Mouse (Mus musculus) midbrain, embryonic 10.5 days (tissue): ENCODE measurements around the gene Timm29. TPM values are rescaled to one million over a fixed set of nuclear protein-coding genes. Genes with fewer than 3 reads are reported as not detected.

Source experiments
- DNase-seq: peaks from one replicate; pipeline ENCODE4 v3.0.0-alpha.2; 2017; ENCODE audit warnings: low spot score
- H3K27ac ChIP-seq: fragments of 300-500 bp; sonication (generic); replicated peaks from 2 replicates; pipeline ENCODE4 v1.5.1; 2016; ENCODE audit warnings: mild to moderate bottlenecking
- H3K27me3 ChIP-seq: fragments of 300-500 bp; sonication (generic); 2 replicates; pipeline ENCODE4 v1.6.1; 2016; ENCODE audit warnings: low read depth, mild to moderate bottlenecking; ENCODE audit not compliant: poor library complexity, severe bottlenecking
- H3K36me3 ChIP-seq: fragments of 300-500 bp; sonication (generic); 2 replicates; pipeline ENCODE4 v1.6.1; 2016; ENCODE audit warnings: mild to moderate bottlenecking, moderate library complexity
- H3K4me1 ChIP-seq: fragments of 300-500 bp; sonication (generic); 2 replicates; pipeline ENCODE4 v1.6.1; 2016
- H3K4me3 ChIP-seq: fragments of 300-500 bp; sonication (generic); 2 replicates; pipeline ENCODE4 v1.5.1; 2016; ENCODE audit warnings: mild to moderate bottlenecking, moderate library complexity
- H3K9me3 ChIP-seq: fragments of 300-500 bp; sonication (generic); replicated peaks from 2 replicates; pipeline ENCODE4 v1.6.1; 2016; ENCODE audit warnings: mild to moderate bottlenecking
- WGBS: fragments of 180-500 bp; shearing (Covaris S2); methylation state at CpG from one replicate; pipeline ENCODE4 v1.1.7; 2016; 5-methylcytosine and 5-hydroxymethylcytosine counted together
- polyA plus RNA-seq: library from polyadenylated mRNA; unstranded; fragments of >200 nt; fragmentation: Nextera tagmentation; extraction: Ambion mirVana; gene quantifications from 2 replicates; pipeline ENCODE4 v1.2.1, GENCODE M21; 2016

Timm29 gene
- polyA plus RNA-seq, 1 experiment from 2014 or later, result 32.0 TPM

DNA sequence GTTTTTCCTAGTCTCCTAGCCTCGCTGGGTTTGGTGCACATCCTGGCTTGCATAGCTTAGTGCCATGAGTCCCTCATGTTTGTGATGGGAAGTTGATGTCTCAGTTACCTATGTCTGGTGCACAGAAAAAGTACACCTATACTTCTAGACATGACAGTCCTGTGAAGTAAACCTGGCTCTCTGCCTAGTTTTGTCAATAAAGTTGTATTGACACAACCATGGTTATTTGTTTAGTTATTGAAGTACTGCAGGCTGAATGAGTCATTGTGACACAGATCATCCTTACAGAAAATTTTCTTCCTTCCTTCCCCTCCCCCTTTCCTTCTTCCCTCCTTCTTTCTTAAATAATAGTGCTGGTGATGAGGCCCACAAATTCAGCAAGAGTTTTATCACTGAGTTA, 28.1 kb upstream of the Timm29 start:
- no peaks in the 10 kb centered on the region for H3K27me3 ChIP-seq
- WGBS, result 87% methylated on average over 1 of the region's 1 CpGs
- no peaks in the 10 kb centered on the region for H3K4me1 ChIP-seq
- H3K27ac ChIP-seq, result no peak overlapping the region
- peaks cover 46% of the 10 kb centered on the region for H3K36me3 ChIP-seq
- no peak for DNase-seq
- no peak overlapping the region for H3K4me3 ChIP-seq
- H3K9me3 ChIP-seq, result no peaks in the 10 kb centered on the region

DNA sequence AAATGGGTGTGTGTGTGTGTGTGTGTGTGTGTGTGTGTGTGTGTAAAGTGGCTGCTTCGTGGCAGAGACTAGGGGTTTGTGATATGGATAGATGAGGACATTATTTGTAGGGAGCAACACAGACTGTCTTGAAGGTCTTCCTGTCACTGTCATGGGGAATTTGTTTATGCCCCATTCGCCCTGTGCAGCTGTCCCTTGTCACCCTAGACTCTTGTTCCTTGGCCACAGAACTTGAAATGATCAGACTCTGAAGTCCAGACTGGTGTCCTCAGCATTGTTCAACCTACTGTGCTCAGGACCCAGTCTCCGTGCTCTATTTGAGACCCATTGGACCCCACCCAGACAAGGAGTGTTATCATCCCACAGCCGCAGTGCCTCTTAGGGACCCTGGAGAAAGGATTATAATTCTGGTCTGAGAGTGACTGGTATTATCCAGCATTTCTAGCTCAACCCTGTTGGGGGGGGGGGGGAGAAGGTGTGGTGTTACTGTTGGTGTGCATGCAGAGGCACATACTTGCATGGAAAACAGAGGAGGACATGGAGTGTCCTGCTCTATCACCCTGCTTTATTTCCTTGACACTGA, 27.4 kb upstream of the Timm29 start:
- no peaks in the 10 kb centered on the region for H3K9me3 ChIP-seq

DNA sequence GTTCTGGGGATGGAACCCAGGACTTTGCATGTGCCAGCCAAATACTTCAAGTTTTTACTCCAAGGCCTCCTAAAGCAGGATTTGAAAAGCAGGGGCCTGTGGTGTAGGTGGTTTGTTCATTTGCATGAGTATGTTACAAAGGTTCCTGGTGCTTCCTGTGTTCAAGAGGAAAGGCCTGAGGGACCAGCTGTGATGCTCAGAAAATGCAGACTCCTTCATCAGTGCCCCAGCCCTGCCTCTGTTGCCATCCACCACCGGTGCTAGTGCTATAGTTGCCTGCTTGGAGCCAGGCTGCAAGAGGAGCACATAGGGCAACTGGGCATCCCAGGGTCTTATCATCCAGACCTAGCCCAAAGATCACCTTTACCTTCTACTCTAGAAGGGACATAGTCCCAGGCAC, 26.0 kb upstream of the Timm29 start:
- Histone ChIP-seq H3K9me3 (no peaks in the 10 kb centered on the region), H3K27ac (no peak overlapping the region), H3K4me1 (no peaks in the 10 kb centered on the region), H3K4me3 (no peak overlapping the region), H3K36me3 (peaks cover 50% of the 10 kb centered on the region), H3K27me3 (no peaks in the 10 kb centered on the region)
- 91% methylated on average over 1 of the region's 1 CpGs for WGBS
- DNase-seq, result no peak

More for the DNA sequence above, 27.4 kb upstream of the Timm29 start:
- DNase-seq, result no peak
- H3K36me3 ChIP-seq, result peaks cover 48% of the 10 kb centered on the region
- H3K27me3 ChIP-seq, result no peaks in the 10 kb centered on the region
- WGBS, result 88% methylated on average over 4 of the region's 4 CpGs
- no peaks in the 10 kb centered on the region for H3K4me1 ChIP-seq
- H3K27ac ChIP-seq, result no peak overlapping the region
- no peak overlapping the region for H3K4me3 ChIP-seq

DNA sequence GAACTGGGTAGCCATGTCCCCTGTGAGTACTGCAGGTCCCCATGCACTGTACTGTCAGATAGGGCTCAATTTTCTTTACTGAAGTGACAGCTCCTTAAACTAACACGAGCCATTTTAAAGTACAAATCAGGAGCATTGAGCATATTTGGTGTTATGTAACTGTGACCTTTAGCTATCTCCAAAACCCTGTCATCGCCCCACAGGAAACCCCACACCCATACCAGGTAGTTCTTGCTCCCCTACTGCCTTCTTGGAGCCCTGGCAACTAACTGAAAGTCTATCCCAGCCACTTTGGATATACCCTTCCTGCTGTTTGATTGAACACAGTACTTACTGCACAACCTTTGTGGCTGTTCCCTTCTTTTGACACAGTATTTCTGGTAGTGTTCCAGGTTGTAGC, 25.5 kb upstream of the Timm29 start:
- H3K27me3 ChIP-seq, result no peaks in the 10 kb centered on the region
- H3K9me3 ChIP-seq, result no peaks in the 10 kb centered on the region
- no peak overlapping the region for H3K27ac ChIP-seq
- no peak overlapping the region for H3K4me3 ChIP-seq
- no peak for DNase-seq
- peaks cover 50% of the 10 kb centered on the region for H3K36me3 ChIP-seq
- 93% methylated on average over 2 of the region's 2 CpGs for WGBS
- H3K4me1 ChIP-seq, result no peaks in the 10 kb centered on the region

DNA sequence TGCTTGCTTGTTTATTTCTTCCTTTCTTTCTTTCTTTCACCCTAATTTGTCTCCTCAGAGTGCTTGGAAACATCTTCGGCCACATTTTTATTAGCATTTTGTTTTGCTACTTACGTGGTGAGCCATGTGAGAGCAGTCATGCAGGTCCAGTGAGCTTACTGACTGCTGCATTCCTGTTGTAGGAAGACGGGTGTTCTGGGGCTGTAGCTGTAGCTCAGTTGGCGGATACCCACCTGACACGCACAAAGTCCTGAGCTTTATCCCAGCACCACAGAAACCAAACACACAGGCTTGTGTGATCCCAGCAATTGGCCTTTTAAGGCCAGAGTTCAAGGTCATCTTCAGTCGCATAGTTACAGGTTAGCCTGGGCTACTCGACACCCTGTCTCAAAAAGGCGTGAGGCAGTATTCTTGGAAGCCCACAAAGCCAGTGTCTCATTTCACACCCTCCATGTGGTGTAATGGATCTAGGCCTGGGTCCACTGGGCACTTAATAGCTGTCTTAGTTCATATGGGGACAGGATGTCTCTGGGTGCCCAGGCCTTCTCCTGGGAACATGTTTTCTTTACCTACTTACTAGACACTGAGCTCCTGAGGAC, 23.8 kb upstream of the Timm29 start:
- Histone ChIP-seq H3K27ac (no peak overlapping the region), H3K4me1 (no peaks in the 10 kb centered on the region), H3K9me3 (no peaks in the 10 kb centered on the region), H3K4me3 (no peak overlapping the region), H3K27me3 (no peaks in the 10 kb centered on the region), H3K36me3 (peaks cover 59% of the 10 kb centered on the region)
- 95% methylated on average over 8 of the region's 8 CpGs for WGBS
- DNase-seq, result no peak

DNA sequence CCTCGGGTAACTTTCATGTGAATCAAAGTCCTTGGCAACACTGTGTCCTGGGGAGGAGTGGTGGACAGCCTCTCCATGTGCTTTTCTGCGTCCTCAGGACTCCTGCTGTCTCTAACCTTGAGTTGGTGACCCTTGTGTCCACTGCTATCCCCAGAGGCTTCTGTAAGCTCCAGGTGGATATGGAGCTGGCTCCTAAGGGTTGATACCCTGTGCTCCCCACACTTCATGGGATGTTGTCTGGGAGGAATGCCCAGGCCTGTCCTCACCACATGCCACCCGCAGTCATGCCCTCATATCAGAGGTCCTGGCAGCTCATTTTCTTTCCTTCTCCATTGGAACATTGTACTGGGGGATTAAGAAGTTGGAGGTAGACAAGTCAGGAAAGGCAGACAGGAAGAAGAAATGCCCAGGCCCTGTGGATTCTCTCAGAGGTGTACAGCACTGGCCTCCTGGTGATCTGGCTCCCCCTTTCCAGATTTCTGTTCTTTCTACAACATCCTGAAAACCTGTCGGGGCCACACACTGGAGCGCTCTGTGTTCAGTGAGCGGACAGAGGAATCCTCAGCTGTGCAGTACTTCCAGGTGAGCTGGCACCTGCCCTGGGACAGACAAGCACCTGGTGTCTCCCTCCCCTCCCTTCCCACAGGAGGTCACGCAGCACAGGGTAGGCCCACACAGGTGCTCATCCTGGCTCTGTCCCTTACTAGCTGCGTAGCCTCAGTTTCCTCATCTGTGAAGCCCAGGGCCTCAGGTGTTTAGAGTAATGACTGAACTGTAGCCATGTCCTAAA, 18.3 kb upstream of the Timm29 start:
- Histone ChIP-seq H3K9me3 (no peaks in the 10 kb centered on the region), H3K27ac (no peak overlapping the region), H3K36me3 (peaks cover 98% of the 10 kb centered on the region), H3K4me3 (no peak overlapping the region), H3K4me1 (no peaks in the 10 kb centered on the region), H3K27me3 (no peaks in the 10 kb centered on the region)
- no peak for DNase-seq
- WGBS, result 95% methylated on average over 8 of the region's 8 CpGs

DNA sequence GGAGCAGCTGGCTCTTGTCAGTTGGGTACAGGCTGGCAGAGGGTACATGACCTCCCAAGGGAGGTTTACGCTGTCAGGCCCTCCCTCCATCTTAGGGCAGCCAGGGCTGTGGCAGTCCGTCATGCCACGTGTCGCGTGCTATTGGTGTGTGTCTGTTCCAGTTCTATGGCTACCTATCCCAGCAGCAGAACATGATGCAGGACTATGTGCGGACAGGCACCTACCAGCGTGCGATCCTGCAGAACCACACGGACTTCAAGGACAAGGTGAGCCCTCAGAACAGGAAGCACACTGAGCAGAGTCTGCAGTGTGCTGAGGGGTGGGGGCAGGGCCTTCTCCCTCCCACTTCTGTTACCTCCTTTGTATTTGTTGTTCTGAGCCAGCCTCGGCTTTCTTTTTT, 17.3 kb upstream of the Timm29 start:
- Histone ChIP-seq H3K27me3 (no peaks in the 10 kb centered on the region), H3K9me3 (no peaks in the 10 kb centered on the region), H3K27ac (no peak overlapping the region), H3K36me3 (peaks cover 98% of the 10 kb centered on the region), H3K4me1 (no peaks in the 10 kb centered on the region), H3K4me3 (no peak overlapping the region)
- 96% methylated on average over 10 of the region's 10 CpGs for WGBS
- no peak for DNase-seq

DNA sequence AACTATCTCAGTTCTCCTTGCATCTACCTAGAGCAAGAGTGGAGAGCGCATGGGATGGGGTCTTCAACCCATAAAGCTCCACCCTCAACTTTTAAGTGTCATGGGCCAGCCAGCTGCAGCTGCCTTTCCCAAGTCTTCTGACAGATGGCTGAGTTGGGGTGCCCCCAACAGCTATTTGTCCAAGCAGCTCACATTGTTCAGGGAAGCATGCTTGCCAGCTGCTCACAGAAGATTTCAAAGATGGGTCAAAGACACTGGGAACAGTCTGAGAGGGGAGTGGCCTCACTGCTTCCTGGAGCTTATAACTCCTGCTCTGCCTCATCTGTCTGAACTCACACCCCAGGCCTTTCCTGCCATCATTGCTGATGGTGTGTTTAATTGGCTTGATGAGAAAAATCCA, 16.2 kb upstream of the Timm29 start:
- no peaks in the 10 kb centered on the region for H3K27me3 ChIP-seq
- no peak overlapping the region for H3K4me3 ChIP-seq
- WGBS, result 100% methylated on average over 1 of the region's 1 CpGs
- H3K4me1 ChIP-seq, result no peaks in the 10 kb centered on the region
- DNase-seq, result no peak
- no peaks in the 10 kb centered on the region for H3K9me3 ChIP-seq
- H3K36me3 ChIP-seq, result peaks cover 99% of the 10 kb centered on the region
- no peak overlapping the region for H3K27ac ChIP-seq

DNA sequence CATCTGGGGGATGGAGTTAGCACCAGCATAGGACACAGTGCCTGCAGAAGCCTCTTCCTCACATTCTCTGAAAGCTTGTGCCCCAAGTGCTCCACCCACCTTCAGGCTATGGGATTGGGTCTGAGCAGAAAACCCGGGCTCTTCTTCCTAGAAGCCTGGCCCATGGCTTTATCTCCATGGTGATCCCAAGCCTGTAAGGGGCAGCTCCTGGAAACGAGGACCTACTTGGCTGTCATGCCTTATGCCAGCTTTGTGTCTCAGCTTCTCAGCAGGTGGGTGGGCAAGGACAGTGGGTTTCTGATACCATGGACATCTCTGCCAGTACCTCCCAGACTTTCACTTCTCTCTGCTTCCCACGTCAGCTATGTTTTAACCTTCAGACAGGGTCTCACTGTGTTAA, 14.3 kb upstream of the Timm29 start:
- Histone ChIP-seq H3K4me3 (no peak overlapping the region), H3K9me3 (no peaks in the 10 kb centered on the region), H3K4me1 (no peaks in the 10 kb centered on the region), H3K27ac (no peak overlapping the region), H3K36me3 (peaks cover 99% of the 10 kb centered on the region), H3K27me3 (no peaks in the 10 kb centered on the region)
- WGBS, result 59% methylated on average over 3 of the region's 3 CpGs
- DNase-seq, result no peak

DNA sequence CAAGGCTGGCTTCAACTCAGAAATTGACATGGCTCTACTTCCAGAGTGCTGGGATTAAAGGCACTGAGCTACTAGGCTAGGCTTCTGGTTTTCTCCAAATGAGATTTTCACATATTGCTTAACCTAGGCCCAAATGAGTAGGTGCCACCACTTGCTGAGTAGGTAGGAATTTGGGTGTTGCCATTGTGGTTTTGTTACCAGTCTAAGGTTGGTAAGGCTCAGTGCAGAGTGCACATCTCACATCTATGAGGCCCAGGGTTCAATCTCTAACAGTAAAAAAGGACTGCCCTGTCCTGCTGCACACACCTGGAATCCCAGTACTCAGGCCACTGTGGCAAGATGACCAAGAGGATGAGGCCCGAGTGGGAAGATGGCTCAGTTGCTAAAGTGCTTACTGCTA, 7.1 kb upstream of the Timm29 start:
- Histone ChIP-seq H3K27me3 (no peaks in the 10 kb centered on the region), H3K27ac (no peak overlapping the region), H3K9me3 (no peaks in the 10 kb centered on the region), H3K4me1 (no peaks in the 10 kb centered on the region), H3K36me3 (peaks cover 100% of the 10 kb centered on the region), H3K4me3 (no peak overlapping the region)
- no peak for DNase-seq
- WGBS, result 88% methylated on average over 1 of the region's 1 CpGs

DNA sequence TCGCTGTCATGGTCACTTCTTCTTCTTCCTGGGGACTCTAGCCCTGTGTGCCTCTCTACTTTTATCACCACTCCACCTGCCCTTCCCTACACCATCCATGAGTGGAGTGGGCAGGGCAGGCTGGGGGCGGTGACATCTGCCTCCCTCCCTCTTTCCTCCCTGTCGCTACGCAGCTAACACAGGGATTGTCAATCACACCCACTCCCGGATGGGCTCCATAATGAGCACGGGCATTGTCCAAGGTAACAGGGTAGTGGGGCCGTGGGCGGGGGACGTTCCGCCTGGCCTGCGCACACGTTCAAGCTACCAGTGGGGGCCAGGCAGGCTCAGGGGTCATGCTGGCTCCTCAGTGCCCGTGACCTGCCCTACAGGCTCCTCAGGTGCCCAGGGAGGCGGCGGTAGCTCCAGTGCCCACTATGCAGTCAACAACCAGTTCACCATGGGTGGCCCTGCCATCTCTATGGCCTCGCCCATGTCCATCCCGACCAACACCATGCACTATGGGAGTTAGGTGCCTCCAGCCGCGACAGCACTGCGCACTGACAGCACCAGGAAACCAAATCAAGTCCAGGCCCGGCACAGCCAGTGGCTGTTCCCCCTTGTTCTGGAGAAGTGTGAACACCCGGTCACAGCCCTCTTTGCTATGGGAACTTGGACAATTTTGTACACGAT, 4.7 kb upstream of the Timm29 start:
- no peaks in the 10 kb centered on the region for H3K9me3 ChIP-seq
- no peak overlapping the region for H3K4me3 ChIP-seq
- no peak overlapping the region for H3K27ac ChIP-seq
- 95% methylated on average over 23 of the region's 23 CpGs for WGBS
- DNase-seq, result no peak
- H3K4me1 ChIP-seq, result peaks cover 14% of the 10 kb centered on the region
- no peaks in the 10 kb centered on the region for H3K27me3 ChIP-seq
- peaks cover 82% of the 10 kb centered on the region for H3K36me3 ChIP-seq

DNA sequence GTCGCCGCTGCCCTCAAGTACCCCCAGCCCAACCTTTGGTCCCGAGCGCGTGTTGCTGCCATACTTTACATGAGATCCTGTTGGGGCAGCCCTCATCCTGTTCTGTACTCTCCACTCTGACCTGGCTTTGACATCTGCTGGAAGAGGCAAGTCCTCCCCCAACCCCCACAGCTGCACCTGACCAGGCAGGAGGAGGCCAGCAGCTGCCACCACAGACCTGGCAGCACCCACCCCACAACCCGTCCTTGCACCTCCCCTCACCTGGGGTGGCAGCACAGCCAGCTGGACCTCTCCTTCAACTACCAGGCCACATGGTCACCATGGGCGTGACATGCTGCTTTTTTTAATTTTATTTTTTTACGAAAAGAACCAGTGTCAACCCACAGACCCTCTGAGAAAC, 4.2 kb upstream of the Timm29 start:
- Histone ChIP-seq H3K4me3 (no peak overlapping the region), H3K36me3 (peaks cover 77% of the 10 kb centered on the region), H3K27ac (no peak overlapping the region), H3K27me3 (no peaks in the 10 kb centered on the region), H3K4me1 (peaks cover 17% of the 10 kb centered on the region), H3K9me3 (no peaks in the 10 kb centered on the region)
- 93% methylated on average over 8 of the region's 8 CpGs for WGBS
- no peak for DNase-seq

DNA sequence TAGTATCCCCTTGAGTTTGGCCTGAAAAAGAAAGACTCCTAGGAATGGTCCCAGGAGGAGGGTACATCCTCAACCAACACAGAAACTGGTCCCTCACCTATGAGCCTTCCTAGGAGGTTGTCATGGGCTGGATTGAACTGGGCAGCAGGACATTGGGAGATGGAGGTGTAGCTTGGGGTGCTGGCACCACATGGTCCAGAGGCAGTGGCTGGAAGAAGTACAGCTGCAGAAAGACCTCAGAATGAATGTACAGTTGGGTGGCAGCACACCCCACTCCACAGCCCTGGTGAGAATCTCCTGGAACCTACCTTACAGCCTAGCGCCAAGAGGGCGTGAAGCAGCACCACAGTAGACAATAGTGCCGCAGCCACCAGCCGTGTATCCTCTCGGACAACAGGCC, 3.0 kb upstream of the Timm29 start:
- no peak for DNase-seq
- 93% methylated on average over 5 of the region's 5 CpGs for WGBS
- Histone ChIP-seq H3K9me3 (no peaks in the 10 kb centered on the region), H3K27ac (no peak overlapping the region), H3K4me3 (no peak overlapping the region), H3K4me1 (peaks cover 29% of the 10 kb centered on the region), H3K27me3 (no peaks in the 10 kb centered on the region), H3K36me3 (peaks cover 71% of the 10 kb centered on the region)
